Mouse (Mus musculus) T-cell, adult 2 months (primary cell): ENCODE results near the gene Eomes.

ENCODE experiments used
- DNase-seq: peaks from one replicate; pipeline ENCODE4 v3.0.0; 2022; ENCODE audit warnings: low spot score

Eomes gene

DNA sequence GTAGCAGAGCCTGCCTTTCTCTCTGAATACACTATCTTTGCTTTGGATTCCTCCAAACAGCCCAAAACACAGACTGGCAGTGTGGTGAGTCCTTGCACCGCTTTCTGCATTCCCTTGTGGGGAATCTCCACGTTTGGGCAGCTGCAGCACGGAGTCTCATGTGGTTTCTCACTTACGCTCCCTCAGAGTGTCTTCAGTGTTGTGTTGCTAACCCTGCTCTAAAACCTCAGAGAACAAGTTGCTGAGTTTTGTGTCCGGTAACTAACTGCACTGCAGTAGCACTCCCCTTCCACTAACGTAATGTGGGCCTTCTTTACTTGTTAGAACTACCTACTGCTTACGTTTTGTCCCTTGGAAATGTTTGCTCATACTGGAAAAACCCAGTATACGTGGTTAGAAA lies 41.1 kb downstream of the Eomes start:
- no peak for DNase-seq

DNA sequence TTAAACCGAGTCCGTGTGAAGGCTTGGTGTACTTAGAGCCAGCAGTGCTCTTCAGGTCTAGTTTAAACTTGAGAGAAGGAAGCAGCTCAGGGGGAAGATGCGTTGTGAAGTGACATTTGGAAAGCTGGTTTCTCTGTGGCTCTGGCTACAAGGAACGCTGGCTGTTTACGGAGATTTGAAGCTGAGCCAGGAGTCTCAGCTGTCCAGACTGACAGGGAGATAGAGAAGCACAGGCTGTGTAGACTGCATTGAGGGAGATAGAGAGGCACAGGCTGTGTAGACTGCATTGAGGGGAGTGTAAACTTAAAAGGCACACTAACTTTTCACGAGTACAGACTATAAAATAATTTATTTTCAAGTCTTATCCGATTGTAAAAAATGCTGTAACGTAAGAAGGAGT lies 42.0 kb downstream of the Eomes start:
- DNase-seq = no peak

DNA sequence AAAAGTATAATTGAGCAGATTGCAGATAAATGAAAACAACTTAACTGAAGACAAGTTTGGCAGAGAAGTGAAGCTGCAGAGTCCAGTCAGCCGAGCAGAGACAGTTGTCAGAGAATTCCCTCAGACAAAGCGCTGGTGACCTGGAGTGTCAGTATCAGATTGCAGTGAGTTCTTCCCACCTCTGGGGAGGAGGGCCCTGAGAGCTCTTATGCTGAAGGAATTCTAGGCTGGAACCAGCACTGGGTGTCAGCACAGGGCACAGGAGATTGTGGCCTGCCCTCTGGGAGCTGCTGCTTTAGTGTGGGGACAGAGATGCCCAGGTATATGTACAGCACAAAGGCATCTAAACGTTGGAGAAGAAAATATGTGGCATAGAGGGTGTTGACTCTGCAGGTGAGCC lies 42.8 kb downstream of the Eomes start:
- no peak for DNase-seq

DNA sequence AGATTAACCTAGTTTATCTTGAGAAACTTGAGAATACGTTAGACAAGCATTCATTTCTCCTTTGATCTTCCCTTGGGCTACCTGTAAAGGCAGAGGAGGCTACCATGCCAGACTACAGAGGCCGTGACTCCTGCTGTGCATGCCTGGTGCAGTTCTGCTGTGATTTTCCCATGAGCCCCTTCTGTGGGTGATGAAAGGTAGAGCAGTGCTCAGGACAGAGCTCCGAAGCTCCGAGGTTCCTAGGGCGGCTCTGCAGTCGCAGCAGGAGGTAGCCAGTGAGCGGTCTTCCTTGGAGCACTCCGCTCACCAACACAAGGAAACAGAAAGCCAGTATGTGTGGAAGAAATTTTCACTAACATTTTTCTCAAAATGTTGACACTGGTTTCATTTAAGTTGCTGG lies 43.6 kb downstream of the Eomes start:
- no peak for DNase-seq

DNA sequence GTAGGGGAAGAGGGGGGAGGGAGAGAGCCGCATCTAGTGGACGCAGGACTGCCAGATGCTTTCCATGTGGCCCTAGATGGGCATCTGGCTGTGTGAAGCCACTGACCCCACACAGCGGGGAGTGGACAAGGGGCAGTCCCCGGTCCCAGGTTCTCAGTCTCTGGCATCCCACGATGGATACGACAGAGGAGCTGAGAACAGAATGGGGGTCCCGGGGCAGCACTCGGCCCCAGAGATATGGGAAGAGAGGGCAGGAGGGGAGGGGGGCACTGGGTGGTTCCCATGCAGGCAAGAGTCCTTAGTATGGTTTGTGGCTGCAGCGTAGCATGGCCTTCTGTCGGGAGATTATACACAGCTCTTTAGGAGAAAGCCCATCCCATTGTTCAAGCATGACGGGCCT lies 45.7 kb downstream of the Eomes start:
- DNase-seq = no peak

DNA sequence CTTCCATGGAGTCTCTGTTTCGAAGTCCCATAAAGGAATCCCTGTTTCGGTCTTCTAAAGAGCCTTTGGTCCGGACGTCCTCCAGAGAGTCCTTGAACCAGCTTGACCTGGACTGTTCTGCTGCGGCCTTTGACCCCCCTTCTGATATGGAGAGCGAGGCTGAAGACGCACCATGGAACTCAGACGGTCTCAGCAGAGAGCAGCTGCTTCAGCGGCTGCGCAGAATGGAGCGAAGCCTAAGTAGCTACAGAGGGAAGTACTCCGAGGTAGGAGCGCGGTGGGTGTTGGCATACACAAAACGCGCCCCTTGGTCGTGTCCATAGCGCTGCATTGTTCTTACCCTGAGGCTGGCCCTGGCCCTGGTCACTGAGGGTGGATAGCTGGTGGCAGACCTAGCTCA lies 49.0 kb downstream of the Eomes start:
- DNase-seq = no peak

DNA sequence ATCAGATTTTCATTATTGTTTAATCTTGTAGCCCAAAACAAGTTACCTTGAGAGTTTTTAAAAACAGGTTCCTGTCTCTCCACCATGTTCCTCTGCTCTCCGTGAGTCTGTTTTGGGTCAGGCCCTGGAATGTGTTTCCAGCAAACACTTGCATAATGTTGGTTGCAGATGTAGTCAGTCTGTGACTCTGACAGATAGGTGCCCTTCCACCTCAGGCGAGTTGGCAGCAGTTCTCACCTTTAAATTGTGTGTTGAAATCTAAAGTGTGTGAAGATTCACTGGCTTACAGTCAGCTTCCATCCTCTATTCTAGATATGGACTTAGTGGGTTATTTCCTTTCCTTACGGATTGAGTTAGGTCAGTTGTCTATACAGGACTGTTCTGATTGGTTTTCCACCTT lies 51.8 kb downstream of the Eomes start:
- DNase-seq = no peak

DNA sequence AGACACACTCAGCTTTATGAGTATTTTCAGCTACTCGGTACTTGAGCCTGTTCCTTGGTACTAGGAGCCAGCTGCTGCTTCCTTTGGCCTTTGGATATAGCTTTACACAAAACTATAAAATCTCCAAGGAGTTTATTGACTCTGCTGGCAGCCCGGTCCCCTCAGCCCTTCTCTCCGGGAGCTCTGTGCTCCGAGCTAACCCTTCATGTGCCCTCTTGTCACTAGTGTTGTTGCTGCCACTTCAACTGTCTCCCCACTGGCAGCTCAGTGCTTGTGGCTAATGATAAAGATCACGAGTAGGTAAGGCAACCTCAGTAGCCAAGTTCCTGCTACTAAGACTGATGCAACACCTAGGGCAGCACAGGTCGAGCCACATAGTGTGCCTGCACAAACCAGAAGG lies 52.7 kb downstream of the Eomes start:
- DNase-seq = no peak

DNA sequence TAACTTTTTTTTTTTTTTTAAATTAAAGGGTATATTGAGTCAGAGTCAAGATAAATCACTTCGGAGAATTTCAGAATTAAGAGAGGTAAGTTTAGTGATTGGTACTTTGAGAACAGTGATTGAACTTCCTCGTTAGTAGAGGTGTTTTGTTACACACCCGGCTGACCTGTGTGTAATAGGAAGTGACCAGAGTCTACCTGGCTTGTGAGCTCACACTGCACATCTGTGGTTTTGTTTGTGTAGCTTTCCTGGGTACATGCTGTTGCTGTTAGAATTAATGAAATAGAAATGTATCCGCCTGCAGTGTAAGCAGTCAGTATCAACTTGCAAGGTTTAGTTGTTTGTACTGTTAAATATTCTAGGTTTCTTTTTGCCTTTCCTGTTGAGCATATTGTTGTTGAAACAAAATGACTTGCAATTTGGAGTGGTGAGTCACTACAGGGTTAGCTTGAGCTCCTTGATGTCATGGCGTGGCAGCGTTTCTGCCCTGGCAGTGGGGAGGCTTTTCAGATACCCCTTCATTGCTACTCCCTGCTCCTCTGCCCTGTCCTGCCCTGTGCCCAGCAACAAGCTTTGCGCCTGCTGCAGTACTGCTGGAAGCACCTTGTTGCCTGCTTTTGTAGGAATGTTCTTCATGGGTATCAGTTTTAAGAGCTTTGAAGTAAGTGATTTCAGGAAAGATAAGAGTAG lies 54.6 kb downstream of the Eomes start:
- DNase-seq = no peak
